Mouse (Mus musculus) intestine, embryonic 14.5 days (tissue): ENCODE results near the gene Atp8b3. TPM values are rescaled to one million over a fixed set of nuclear protein-coding genes. Genes with fewer than 3 reads are reported as not detected.

Experiments used
- ATAC-seq: fragments of 200-750 bp; cut with Nextera tagmentation; replicated peaks from 2 replicates; pipeline ENCODE4 v1.8.0; 2017; ENCODE audit warnings: low read depth, moderate number of reproducible peaks, moderate TSS enrichment, moderate library complexity; ENCODE audit not compliant: low FRiP score, low TSS enrichment
- DNase-seq: peaks from one replicate; pipeline ENCODE4 v3.0.0-alpha.2; 2018; ENCODE audit warnings: low spot score
- H3K27ac ChIP-seq: fragments of 300-500 bp; sonication (generic); 2 replicates; pipeline ENCODE4 v1.5.1; 2014; ENCODE audit warnings: low read depth, mild to moderate bottlenecking, control low read depth
- H3K27me3 ChIP-seq: fragments of 300-500 bp; sonication (generic); replicated peaks from 2 replicates; pipeline ENCODE4 v1.6.1; 2014; ENCODE audit warnings: low read length, control low read depth; ENCODE audit not compliant: control insufficient read depth, insufficient read depth
- H3K36me3 ChIP-seq: fragments of 300-500 bp; sonication (generic); 2 replicates; pipeline ENCODE4 v1.6.1; 2014; ENCODE audit warnings: low read length, control low read depth; ENCODE audit not compliant: control insufficient read depth, insufficient read depth
- H3K4me1 ChIP-seq: fragments of 300-500 bp; sonication (generic); replicated peaks from 2 replicates; pipeline ENCODE4 v1.6.1; 2014; ENCODE audit warnings: low read length, control low read depth, mixed read lengths; ENCODE audit not compliant: control insufficient read depth, insufficient read depth
- H3K4me2 ChIP-seq: fragments of 300-500 bp; sonication (generic); 2 replicates; pipeline ENCODE4 v1.6.1; 2014; ENCODE audit warnings: low read length
- H3K4me3 ChIP-seq: fragments of 300-500 bp; sonication (generic); 2 replicates; pipeline ENCODE4 v1.5.1; 2014; ENCODE audit warnings: low read depth, low read length, control low read depth, mixed read lengths
- H3K9ac ChIP-seq: fragments of 300-500 bp; sonication (generic); 2 replicates; pipeline ENCODE4 v1.6.1; 2014; ENCODE audit warnings: mild to moderate bottlenecking, low read length
- H3K9me3 ChIP-seq: fragments of 300-500 bp; sonication (generic); 2 replicates; pipeline ENCODE4 v1.6.1; 2016; ENCODE audit warnings: low read length, control low read depth; ENCODE audit not compliant: control insufficient read depth
- WGBS: fragments of 180-500 bp; shearing (Covaris S2); extraction: QIAGEN DNeasy Blood & Tissue Kit; methylation state at CpG from one replicate; pipeline ENCODE4 v1.1.7; 2014; 5-methylcytosine and 5-hydroxymethylcytosine counted together
- polyA plus RNA-seq: library from polyadenylated mRNA; unstranded; fragments of >200 nt; fragmentation: Nextera tagmentation; extraction: Ambion mirVana; gene quantifications from 2 replicates; pipeline ENCODE4 v1.2.1, GENCODE M21; 2014

Gene Atp8b3
- polyA plus RNA-seq, 1 experiment from 2014 or later: 0.18 TPM

GRCm38 (mm10) chr10:80570871-80571836 is 32.2 kb upstream of the Atp8b3 start:
- Histone ChIP-seq H3K9ac (peak overlapping the region; percentile 3; the same call in 1 of the 2 replicates), H3K36me3 (peaks cover 17% of the 10 kb centered on the region), H3K4me2 (peak overlapping the region; percentile 34), H3K4me3 (no peak overlapping the region), H3K27me3 (no peaks in the 10 kb centered on the region), H3K9me3 (no peaks in the 10 kb centered on the region), H3K27ac (peak overlapping the region; percentile 18; the same call in 1 of the 2 replicates), H3K4me1 (peaks cover 48% of the 10 kb centered on the region)
- ATAC-seq (0 out of 2 replicates have a peak, but pooled peaks have one; percentile 14), DNase-seq (no peak)
- 20% methylated on average over 30 of the region's 30 CpGs for WGBS

- DNase-seq (no peak), ATAC-seq (no peak)
- no peaks in the 10 kb centered on the region for H3K27me3 ChIP-seq
- H3K4me1 ChIP-seq: peaks cover 41% of the 10 kb centered on the region
- no peaks in the 10 kb centered on the region for H3K9me3 ChIP-seq
- peaks cover 21% of the 10 kb centered on the region for H3K36me3 ChIP-seq
- no peak overlapping the region for H3K27ac ChIP-seq
- H3K9ac ChIP-seq: no peak overlapping the region
- no peak overlapping the region for H3K4me2 ChIP-seq
- H3K4me3 ChIP-seq: no peak overlapping the region
- 89% methylated on average over 10 of the region's 10 CpGs for WGBS
These were observed 31.5 kb upstream of the Atp8b3 start for GRCm38 (mm10) chr10:80570419-80570818.

- H3K27ac ChIP-seq: no peak overlapping the region
- ATAC-seq (no peak), DNase-seq (no peak)
- peaks cover 21% of the 10 kb centered on the region for H3K36me3 ChIP-seq
- no peak overlapping the region for H3K4me3 ChIP-seq
- H3K27me3 ChIP-seq: no peaks in the 10 kb centered on the region
- H3K4me2 ChIP-seq: peak overlapping the region; percentile 29
- no peaks in the 10 kb centered on the region for H3K9me3 ChIP-seq
- H3K9ac ChIP-seq: no peak overlapping the region
- WGBS: 29% methylated on average over 10 of the region's 10 CpGs
- peaks cover 36% of the 10 kb centered on the region for H3K4me1 ChIP-seq
These were observed 30.7 kb upstream of the Atp8b3 start for GRCm38 (mm10) chr10:80569664-80570066.

DNA sequence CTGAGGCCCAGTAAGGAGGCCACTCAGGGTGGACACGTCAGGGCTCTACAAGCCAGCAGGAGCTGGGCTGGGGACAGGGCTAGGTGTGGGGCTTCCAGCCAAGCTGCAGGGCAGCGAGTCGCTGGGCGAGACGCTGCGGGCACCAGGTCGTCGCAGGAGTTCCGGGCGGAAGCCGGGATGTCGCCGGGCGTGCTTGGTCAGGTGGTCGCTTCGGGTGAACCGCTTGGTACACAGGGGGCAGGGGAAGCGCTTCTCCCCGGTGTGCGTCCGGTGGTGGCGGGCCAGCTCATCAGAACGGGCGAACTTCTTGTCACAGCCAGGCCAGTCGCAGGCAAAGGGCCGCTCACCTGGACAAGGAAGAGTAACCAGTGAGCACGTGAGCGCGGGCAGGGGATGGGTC is 30.0 kb upstream of the Atp8b3 start:
- peaks cover 31% of the 10 kb centered on the region for H3K4me1 ChIP-seq

GRCm38 (mm10) chr10:80566375-80567092 is 27.6 kb upstream of the Atp8b3 start:
- H3K27ac ChIP-seq: no peak overlapping the region
- no peak overlapping the region for H3K4me2 ChIP-seq
- H3K9me3 ChIP-seq: no peaks in the 10 kb centered on the region
- H3K27me3 ChIP-seq: no peaks in the 10 kb centered on the region
- H3K4me1 ChIP-seq: peaks cover 25% of the 10 kb centered on the region
- DNase-seq (peak; percentile 98), ATAC-seq (peak; percentile 21)
- H3K36me3 ChIP-seq: peaks cover 21% of the 10 kb centered on the region
- no peak overlapping the region for H3K4me3 ChIP-seq
- WGBS: 29% methylated on average over 17 of the region's 17 CpGs
- no peak overlapping the region for H3K9ac ChIP-seq

More for the DNA sequence above, 30.0 kb upstream of the Atp8b3 start:
- Histone ChIP-seq H3K4me3 (no peak overlapping the region), H3K9me3 (no peaks in the 10 kb centered on the region), H3K9ac (no peak overlapping the region), H3K4me2 (no peak overlapping the region), H3K27ac (no peak overlapping the region), H3K36me3 (peaks cover 21% of the 10 kb centered on the region), H3K27me3 (no peaks in the 10 kb centered on the region)
- 93% methylated on average over 29 of the region's 29 CpGs for WGBS
- no peak for DNase-seq
- ATAC-seq: no peak

- H3K36me3 ChIP-seq: 0 out of 2 replicates have a peak, but pooled peaks cover 5% of the 10 kb centered on the region
- ATAC-seq: peak; percentile 81
- under 1% methylated on average over 71 of the region's 72 CpGs for WGBS
- peak within 1 kb of the TSS; percentile 100 for H3K4me3 ChIP-seq
- peaks cover 17% of the 10 kb centered on the region for H3K4me1 ChIP-seq
- no peaks in the 10 kb centered on the region for H3K27me3 ChIP-seq
- H3K4me2 ChIP-seq: peak within 1 kb of the TSS; percentile 85
- H3K9ac ChIP-seq: peak within 1 kb of the TSS; percentile 99
- DNase-seq: peak; percentile 99
- peak within 1 kb of the TSS; percentile 96 for H3K27ac ChIP-seq
- H3K9me3 ChIP-seq: no peaks in the 10 kb centered on the region
These were observed 22.4 kb upstream of the Atp8b3 start, which contains the start of gene Rexo1 for GRCm38 (mm10) chr10:80561116-80561944. Rexo1 (minus strand) TSS chr10:80561560.

DNA sequence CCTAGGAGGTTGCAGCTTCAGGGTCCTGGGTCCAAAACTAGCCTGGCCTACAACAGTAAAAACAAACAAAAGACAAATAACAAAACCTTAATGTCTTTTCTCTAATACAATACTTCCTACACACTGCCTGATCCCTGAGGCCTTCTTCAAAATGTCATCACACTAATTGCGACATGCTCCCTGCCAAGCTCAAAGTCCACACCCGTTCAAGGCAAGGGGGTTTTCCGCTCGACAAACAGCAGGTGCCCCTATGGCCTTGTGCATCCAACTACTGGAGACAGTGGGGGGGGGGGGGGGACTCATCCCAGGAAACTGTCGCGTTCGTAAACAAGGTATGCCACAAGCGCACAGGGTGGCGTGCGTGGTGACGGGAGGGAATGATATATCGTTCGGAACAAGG is 21.7 kb upstream of the Atp8b3 start:
- WGBS: under 1% methylated on average over 13 of the region's 13 CpGs
- Histone ChIP-seq H3K4me2 (peak overlapping the region; percentile 85), H3K4me1 (peaks cover 17% of the 10 kb centered on the region), H3K27me3 (no peaks in the 10 kb centered on the region), H3K4me3 (peak overlapping the region; percentile 100), H3K9ac (peak overlapping the region; percentile 99), H3K27ac (peak overlapping the region; percentile 96; the same call in 1 of the 2 replicates), H3K36me3 (0 out of 2 replicates have a peak, but pooled peaks cover under 1% of the 10 kb centered on the region), H3K9me3 (no peaks in the 10 kb centered on the region)
- no peak for DNase-seq
- peak; percentile 14; the same call in 1 of the 2 replicates for ATAC-seq

- no peak for ATAC-seq
- no peak overlapping the region for H3K4me2 ChIP-seq
- WGBS: 94% methylated on average over 7 of the region's 7 CpGs
These were observed 20.5 kb upstream of the Atp8b3 start for GRCm38 (mm10) chr10:80559431-80559830.

More at GRCm38 (mm10) chr10:80559431-80559830, 20.5 kb upstream of the Atp8b3 start:
- Histone ChIP-seq H3K27ac (no peak overlapping the region), H3K9ac (no peak overlapping the region), H3K36me3 (no peaks in the 10 kb centered on the region), H3K27me3 (no peaks in the 10 kb centered on the region), H3K4me3 (no peak overlapping the region), H3K4me1 (peaks cover 17% of the 10 kb centered on the region), H3K9me3 (no peaks in the 10 kb centered on the region)
- no peak for DNase-seq
